Mouse (Mus musculus): ENCODE results near the gene Cacna2d1.

The Cacna2d1 gene

GRCm38 (mm10) chr5:16063273-16063672 is 128.8 kb downstream of the Cacna2d1 start:
- DNase-seq = no peak

GRCm38 (mm10) chr5:16063949-16064348 is 129.5 kb downstream of the Cacna2d1 start:
- no peak for DNase-seq

- DNase-seq = no peak
Observed at GRCm38 (mm10) chr5:16065816-16066215, 131.3 kb downstream of the Cacna2d1 start.

DNA sequence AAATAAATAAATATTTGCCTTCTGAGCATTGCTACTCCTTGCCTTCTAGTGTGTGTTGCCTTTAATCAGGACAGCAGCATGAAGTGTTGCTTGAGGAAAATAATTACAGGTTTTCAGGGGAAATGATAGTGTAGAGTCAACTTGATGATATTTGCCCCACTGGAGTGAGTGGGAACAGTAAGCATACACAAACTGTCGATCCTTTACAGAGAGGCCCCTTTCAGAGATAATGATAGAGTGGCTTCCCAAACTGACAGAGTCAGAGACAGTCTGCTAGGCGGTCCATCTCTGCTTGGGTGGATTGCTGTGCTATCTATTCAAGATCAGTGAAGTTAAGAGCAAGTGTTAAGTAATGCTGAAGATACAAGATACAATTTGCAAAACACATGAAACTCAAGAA is 147.8 kb downstream of the Cacna2d1 start:
- no peak for DNase-seq

GRCm38 (mm10) chr5:16086979-16087902 is 152.8 kb downstream of the Cacna2d1 start:
- DNase-seq = no peak

DNA sequence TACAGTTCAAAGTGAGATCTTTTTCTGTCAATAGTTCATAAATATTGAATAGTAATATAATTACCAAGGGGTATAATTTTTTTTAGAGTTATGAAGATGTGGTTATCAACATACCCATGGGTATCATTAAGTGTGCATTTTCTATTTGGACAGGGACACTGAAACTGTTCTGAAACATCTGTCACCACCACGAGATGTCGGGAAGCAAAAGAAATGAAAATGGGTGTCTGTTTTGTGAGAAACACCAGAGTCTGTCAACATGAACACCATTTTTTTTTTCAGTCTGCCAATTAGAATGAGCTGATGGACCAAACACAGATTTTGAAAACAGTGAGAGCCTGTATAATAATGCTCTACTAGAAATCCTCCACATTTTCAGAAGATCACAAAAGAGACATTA is 153.5 kb downstream of the Cacna2d1 start:
- DNase-seq = no peak

DNA sequence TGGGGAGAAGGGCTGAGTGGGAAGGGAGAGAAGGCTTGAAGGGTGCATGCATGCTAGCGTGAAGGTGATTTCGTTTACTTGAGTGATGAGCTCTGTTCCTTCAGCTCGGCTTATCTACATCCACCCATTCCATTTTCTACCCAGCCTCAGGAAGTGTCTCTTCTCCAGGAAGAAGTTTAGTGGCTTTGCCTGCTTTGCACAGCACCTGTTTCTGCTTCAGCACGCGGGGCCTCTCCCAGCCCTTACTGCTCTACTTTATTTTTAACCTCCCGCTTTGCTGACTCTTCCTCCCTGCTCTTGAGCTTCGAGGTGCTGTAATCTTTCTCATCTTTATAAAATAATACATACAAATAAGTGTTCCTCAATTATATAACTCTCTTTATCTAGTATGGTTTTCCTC is 158.0 kb downstream of the Cacna2d1 start:
- DNase-seq = no peak

GRCm38 (mm10) chr5:16093071-16093693 is 158.7 kb downstream of the Cacna2d1 start:
- no peak for DNase-seq

DNA sequence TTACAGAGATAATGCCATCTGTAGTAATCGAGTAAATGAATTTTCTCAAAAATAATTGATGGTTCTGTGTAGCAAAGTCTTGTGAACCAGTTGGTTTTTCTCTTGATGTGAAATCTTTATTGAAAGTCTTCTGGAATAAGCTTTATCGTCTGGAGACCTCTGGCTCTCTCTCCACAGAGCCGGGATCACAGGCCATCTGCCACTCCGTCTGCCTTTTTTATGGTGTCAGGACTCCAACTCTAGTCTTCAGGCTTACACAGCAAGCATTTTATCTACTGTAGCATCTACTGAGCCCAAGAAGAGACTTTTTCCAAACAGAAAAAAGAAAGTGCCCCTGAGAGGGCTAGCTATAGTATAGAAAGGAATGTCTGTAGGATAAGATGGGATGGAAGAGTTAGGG is 160.9 kb downstream of the Cacna2d1 start:
- DNase-seq = no peak

DNA sequence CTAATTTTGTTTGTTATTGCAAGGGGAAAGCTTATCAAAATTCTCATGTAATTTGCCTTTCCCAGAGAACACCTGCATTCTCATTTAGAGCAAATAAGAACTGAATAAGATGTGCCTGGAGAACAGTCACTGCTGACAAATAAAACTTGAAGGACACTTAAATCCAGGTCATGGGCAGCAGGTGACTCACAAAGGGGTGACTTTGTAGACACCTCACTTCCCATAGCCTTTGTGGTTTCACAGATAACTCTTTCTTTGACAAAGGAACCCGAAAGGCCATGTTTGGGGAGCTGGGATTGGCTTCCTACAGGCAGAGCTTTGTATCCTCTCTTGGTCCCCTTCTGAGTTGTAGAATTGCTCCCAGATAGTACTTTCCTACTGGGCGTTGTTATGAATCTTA is 164.3 kb downstream of the Cacna2d1 start:
- DNase-seq = no peak

DNA sequence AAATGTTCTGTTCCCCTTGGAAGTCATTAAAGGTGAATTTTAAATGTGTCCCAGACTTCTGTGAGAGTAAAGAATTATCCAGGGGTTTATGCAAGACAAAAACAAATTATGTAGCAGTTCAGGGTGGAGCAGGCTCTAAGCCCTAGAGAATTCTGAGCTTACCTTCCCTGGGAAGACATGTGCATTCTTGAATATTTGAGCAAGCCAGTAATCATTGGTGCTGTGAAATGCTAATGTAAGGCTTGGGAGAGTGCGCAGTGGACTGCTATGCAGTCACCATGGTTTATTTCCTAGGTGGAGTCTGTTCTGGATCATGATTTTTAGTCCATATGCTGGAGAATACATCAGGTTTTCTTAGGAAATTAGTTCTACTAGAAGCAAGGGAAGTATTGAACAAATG is 167.3 kb downstream of the Cacna2d1 start:
- DNase-seq = no peak

- no peak for DNase-seq
Observed at GRCm38 (mm10) chr5:16105701-16106100, 171.2 kb downstream of the Cacna2d1 start.

- DNase-seq = no peak
Observed at GRCm38 (mm10) chr5:16110643-16111042, 176.2 kb downstream of the Cacna2d1 start.

- DNase-seq = no peak
Observed at GRCm38 (mm10) chr5:16113879-16114278, 179.4 kb downstream of the Cacna2d1 start.

DNA sequence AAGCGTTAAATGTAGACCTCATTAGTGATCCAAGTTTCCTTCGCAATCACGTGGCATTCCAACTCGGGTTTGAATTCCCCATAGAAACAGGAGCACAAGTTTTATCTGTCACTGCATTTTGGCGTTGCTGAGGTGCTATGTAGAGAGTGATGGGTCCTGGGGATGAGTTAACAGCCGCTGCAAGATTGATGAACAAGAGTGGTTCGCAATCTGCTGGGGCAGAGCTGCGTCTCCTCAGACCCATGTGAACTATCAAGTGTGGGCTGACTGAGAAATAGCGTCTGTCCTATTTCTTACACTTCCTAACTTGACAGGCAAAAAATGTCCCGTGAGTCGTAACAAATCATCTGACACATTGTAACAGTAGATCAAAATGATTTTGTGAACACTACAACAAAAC is 186.8 kb downstream of the Cacna2d1 start:
- no peak for DNase-seq

DNA sequence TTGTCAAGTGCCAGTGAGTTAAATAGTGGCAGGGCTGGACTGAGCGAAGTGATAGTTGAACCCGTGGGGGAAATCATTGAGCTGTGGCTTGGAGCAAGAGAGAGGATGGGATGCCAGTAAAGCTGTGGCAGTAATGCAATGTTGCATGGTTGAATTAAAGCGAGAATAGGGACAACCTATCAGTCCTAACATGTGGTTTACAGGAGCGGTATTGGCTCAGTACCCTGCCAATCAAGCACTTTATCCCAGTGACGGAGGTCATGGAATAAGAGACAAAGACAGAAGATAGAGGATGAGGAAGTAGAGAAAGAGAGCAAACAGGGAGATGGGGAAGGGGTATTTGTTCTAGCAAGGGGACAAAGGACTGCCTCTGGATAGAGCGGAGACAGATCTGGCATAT is 187.6 kb downstream of the Cacna2d1 start:
- no peak for DNase-seq

- DNase-seq = no peak
Observed at GRCm38 (mm10) chr5:16134286-16135094, 200.0 kb downstream of the Cacna2d1 start.

DNA sequence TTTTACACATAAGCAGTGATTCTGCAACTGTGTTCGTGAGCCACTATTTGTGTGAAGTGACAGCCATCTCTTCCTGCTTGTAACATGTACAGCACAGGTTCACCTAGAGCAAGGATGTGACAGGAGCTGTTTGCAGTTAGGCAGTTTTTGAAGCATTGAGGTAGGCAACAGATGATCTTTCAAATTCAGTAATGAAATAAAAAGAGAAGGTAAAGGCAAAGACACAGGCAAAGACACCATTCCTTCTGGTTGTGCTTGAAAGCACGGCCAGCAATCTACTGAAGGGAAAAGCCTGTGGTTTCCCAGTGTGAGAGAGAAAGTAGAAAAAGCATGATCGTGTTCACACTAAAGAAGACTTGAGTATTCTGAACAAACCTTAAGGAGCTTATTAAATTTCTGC is 201.5 kb downstream of the Cacna2d1 start:
- DNase-seq = no peak

DNA sequence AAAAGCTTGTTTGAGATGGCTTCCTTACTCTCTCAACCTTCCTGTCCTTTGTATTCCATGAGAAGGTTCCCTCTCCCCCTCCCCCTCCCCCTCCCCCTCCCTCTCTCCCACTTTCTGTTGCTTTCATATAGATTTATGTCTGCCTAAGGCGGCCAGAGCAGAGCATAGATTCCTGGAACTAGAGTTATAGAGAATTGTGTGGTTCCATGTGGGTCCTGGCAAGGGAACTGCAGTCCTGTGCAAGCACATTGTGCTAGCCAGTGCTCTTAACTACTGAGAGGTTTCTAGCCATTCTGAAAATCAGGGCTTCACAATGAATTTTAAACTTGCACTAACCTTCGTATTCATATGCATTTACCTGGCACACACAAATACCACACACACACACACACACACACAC is 202.3 kb downstream of the Cacna2d1 start:
- DNase-seq = no peak

- DNase-seq = no peak
Observed at GRCm38 (mm10) chr5:16146602-16147001, 212.1 kb downstream of the Cacna2d1 start.

DNA sequence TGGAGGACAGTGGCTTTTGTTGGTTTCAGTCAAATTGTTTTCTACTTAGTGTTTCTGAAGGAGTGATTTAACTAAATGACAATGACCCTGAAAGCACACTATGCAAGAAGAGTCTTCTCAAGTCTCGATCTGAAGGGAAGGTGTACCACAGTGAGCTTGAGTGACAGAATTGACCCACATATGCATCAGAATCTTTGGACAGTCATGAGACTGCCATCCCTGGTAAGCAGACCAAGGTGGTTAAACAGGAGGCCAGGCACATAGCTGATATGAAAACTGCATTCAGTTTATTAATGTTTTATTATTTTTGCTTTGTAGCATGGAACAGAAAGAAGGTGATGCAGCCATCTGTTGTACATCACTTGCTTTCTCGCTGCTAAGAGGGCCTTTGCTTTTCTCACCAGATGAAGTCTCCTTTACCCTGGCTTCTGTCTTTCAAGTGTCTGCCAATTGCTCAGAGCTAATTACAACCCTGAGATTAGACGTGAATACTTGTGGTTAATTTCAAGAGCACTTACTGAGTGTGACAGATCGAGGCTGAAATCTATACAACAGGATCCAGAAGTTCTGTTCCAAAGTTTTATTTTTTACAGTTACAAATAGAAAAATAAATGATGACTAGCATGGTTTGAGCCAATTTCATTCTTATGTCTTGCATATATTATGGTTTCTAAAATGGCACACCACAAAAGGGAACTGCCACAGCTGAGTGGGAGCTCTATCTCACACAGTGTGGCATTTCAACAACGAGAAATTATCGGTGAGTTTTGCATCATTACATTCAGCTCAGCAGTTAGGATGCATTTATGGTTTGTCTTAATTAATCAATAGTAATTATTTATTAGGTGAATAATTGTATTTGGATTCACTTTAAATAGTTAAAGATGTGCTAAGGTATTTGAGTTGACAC is 221.1 kb downstream of the Cacna2d1 start:
- DNase-seq = no peak

- DNase-seq = no peak
Observed at GRCm38 (mm10) chr5:16163270-16163669, 228.8 kb downstream of the Cacna2d1 start.
